Mouse (Mus musculus): Measurements from ENCODE around the gene Adh6b. TPM values are rescaled to one million over a fixed set of nuclear protein-coding genes. Genes with fewer than 3 reads are reported as not detected.
"Not testable (repeated sequence)": the region's sequence is repeated elsewhere in the genome, so short reads cannot be mapped to it uniquely, and the experiment has no call there.

Gene Adh6b
- polyA plus RNA-seq, 1 experiment: 2.0 TPM

DNA sequence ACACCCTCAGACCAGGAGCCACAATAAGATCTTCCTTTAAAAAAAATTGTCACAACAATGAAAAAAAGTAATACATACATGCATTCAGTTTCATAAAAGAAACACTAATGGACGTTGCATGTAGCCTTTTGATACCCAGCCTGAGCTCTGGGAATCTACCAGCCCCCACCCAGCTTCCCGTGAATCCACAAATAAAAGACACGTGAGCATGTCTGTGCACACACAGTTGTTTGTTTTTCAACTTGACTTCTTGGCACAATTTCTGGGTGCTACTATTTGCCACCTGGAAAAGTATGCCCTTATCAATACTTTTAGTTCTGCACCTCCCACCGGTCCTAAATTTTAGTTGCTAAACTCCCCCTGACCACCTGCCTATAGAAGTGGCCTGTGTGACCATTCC lies 19.1 kb downstream of the Adh6b start:
- DNase-seq (ENCODE audit: low read depth): no peak

- no peak for DNase-seq (ENCODE audit: low read depth)
Observed at GRCm38 (mm10) chr3:138362920-138363319, 21.3 kb downstream of the Adh6b start.

GRCm38 (mm10) chr3:138366181-138366580 lies 24.6 kb downstream of the Adh6b start:
- no peak for DNase-seq (ENCODE audit: low read depth)

GRCm38 (mm10) chr3:138369546-138369945 lies 28.0 kb downstream of the Adh6b start:
- no peak for DNase-seq (ENCODE audit: low read depth)

DNA sequence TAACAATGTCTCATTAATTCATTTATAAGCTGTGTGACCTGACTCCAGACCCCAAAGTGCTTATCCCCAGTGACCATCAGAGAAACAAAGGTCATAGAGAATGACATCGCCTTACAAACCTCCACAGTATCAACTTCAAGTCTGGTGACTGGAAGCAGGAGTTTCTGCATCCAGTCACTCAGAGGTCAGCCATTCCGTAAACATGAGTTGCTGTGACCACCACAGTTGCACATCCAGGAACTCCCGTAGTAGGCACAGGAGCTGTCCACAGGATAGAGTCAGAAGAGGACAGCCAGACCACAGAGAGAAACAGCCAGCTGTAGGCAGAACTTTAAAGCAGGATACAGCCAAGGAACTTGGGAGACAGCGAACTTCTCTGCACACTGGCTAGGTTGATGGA lies 28.7 kb downstream of the Adh6b start:
- DNase-seq (ENCODE audit: low read depth): not testable (repeated sequence)

DNA sequence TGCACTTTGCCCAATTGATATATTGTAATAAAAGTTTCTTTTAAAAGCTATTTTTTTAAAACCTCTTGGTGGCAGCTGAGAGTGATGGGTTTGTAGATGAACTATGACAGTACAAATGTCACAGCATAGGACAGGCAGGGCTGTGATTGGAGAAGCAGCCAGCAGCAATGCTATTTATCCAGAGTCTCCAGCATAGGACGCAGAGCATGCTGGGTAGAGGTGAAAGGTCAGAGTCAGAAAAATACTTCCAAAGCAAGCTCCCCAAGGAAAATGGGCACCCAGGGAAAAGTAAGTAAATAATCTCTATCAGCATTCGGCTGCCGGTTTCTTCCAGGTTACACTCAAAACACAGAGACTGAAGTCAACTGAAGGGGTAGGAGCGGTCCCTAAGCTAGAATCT lies 32.3 kb downstream of the Adh6b start:
- DNase-seq (ENCODE audit: low read depth): no peak

GRCm38 (mm10) chr3:138375148-138375547 lies 33.6 kb downstream of the Adh6b start:
- DNase-seq (ENCODE audit: low read depth): no peak

- DNase-seq (ENCODE audit: low read depth): no peak
Observed at GRCm38 (mm10) chr3:138381133-138381532, 39.6 kb downstream of the Adh6b start.

GRCm38 (mm10) chr3:138387155-138387554 lies 45.6 kb downstream of the Adh6b start:
- DNase-seq (ENCODE audit: low read depth): no peak

DNA sequence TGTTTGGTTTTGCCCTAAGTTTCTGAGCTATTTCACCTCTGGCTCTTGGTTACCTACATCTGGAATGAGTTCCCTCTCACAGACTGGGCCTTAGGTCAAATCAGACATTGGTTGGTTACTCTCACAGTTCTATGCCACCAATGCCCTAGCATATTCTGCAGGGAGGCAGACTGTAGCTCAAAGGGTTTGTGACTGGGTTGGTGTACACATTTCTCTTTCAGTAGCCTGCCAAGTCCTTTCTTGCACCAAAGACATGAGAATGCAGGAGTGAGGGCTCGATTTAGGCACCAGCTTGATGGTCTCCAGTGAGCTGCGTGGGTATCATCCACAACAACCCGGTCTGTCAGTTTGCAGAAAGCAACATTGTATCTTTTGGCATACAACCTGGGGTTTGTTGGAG lies 63.3 kb downstream of the Adh6b start:
- DNase-seq (ENCODE audit: low read depth): no peak

DNA sequence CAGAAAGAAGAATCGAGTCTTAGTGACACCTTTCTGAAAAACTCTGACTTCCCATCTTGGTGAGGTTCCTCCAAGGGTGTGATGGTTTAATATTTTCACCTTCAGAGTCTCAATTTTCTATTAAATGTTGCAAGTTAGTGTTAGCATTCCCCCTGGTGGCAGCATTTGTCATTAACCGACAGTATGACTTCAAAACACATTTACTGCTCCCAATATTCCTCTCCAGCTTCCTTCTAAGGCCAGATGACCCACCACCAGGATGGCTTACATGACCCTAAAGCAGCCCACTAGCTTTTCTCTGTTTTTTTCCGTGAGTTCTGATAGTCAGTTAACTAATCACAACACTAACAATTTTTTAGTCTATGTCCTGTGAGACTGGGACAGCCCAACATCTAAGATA lies 63.8 kb downstream of the Adh6b start:
- no peak for DNase-seq (ENCODE audit: low read depth)

GRCm38 (mm10) chr3:138405840-138406239 lies 64.3 kb downstream of the Adh6b start:
- no peak for DNase-seq (ENCODE audit: low read depth)

GRCm38 (mm10) chr3:138407920-138408319 lies 66.3 kb downstream of the Adh6b start:
- no peak for DNase-seq (ENCODE audit: low read depth)

Other genes starting within 250 kb of the Adh6b start
- 1.9 and 2.7 TPM in 2 replicates for gene Trmt10a, start 198.3 kb upstream of the Adh6b start, polyA plus RNA-seq (2012; rRNA removed)
- 4.0 and 5.0 TPM in 2 replicates for gene Mttp, start 196.8 kb upstream of the Adh6b start, polyA plus RNA-seq (2012; rRNA removed)
- gene 4930579F01Rik, start 147.9 kb upstream of the Adh6b start, polyA plus RNA-seq (2012; rRNA removed): 0.08 and 0.09 TPM in 2 replicates
- gene Adh7, start 124.0 kb upstream of the Adh6b start, polyA plus RNA-seq (2012; rRNA removed): 0.16 and 0.29 TPM in 2 replicates
- gene Adh1, start 80.8 kb upstream of the Adh6b start, polyA plus RNA-seq (2012; rRNA removed): 212 and 290 TPM in 2 replicates
- gene Adh6a, start 28.5 kb upstream of the Adh6b start, polyA plus RNA-seq (2012; rRNA removed): 0.26 TPM in 1 of 2 replicates, not detected in the other
- gene Adh4, start 73.7 kb downstream of the Adh6b start, polyA plus RNA-seq (2012; rRNA removed): 0.20 and 0.34 TPM in 2 replicates
- 102 and 114 TPM in 2 replicates for gene Adh5, start 101.3 kb downstream of the Adh6b start, polyA plus RNA-seq (2012; rRNA removed)
- gene Metap1, start 147.7 kb downstream of the Adh6b start, polyA plus RNA-seq (2012; rRNA removed): 42.0 and 47.0 TPM in 2 replicates
- gene Eif4e, start 184.4 kb downstream of the Adh6b start, polyA plus RNA-seq (2012; rRNA removed): 27.5 and 30.2 TPM in 2 replicates

Data from gonadal fat pad, adult 2 months (tissue).